Mouse (Mus musculus) olfactory bulb, adult 2 months (tissue): Measurements from ENCODE around the gene Zbtb8b. TPM values are rescaled to one million over a fixed set of nuclear protein-coding genes. Genes with fewer than 3 reads are reported as not detected.
A peak's percentile ranks its signal among the peaks of the same experiment; 100 is the strongest.
"Not testable (repeated sequence)": the region's sequence is repeated elsewhere in the genome, so short reads cannot be mapped to it uniquely, and the experiment has no call there.

Experiments used
- H3K27ac ChIP-seq: fragments of 200-500 bp; 2 replicates; pipeline ENCODE4 v1.5.1; 2012; ENCODE audit warnings: low read depth, low read length; ENCODE audit not compliant: insufficient read depth
- H3K4me1 ChIP-seq: fragments of 200-500 bp; 2 replicates; pipeline ENCODE4 v1.6.1; 2012; ENCODE audit warnings: low read length; ENCODE audit not compliant: control insufficient read depth, insufficient read depth
- H3K4me3 ChIP-seq: fragments of 200-500 bp; 2 replicates; pipeline ENCODE4 v1.5.1; 2012; ENCODE audit warnings: mild to moderate bottlenecking, low read depth, low read length, moderate library complexity; ENCODE audit not compliant: insufficient read depth
- CTCF ChIP-seq: fragments of 200-500 bp; IDR thresholded peaks from 2 replicates; pipeline ENCODE4 v1.5.1; 2012; ENCODE audit warnings: low read depth, mild to moderate bottlenecking, low read length, moderate library complexity; ENCODE audit not compliant: insufficient read depth
- POLR2A ChIP-seq: fragments of 200-500 bp; IDR thresholded peaks from 2 replicates; pipeline ENCODE4 v1.6.1; 2012; ENCODE audit warnings: mild to moderate bottlenecking, low read depth, low read length, moderate library complexity; ENCODE audit not compliant: insufficient read depth
- WGBS: fragments of 180-500 bp; shearing (Covaris S2); methylation state at CpG from one replicate; pipeline ENCODE4 v1.1.7; 2018; 5-methylcytosine and 5-hydroxymethylcytosine counted together
- polyA plus RNA-seq: library from polyadenylated mRNA; stranded (reverse); fragments of >200 nt; gene quantifications from 2 replicates; pipeline ENCODE4 v1.2.4, GENCODE M21; 2012; ENCODE audit warnings: low replicate concordance; ENCODE audit not compliant: missing spikeins, insufficient read depth, insufficient read length

The Zbtb8b gene
- polyA plus RNA-seq, 1 experiment: not detected

DNA sequence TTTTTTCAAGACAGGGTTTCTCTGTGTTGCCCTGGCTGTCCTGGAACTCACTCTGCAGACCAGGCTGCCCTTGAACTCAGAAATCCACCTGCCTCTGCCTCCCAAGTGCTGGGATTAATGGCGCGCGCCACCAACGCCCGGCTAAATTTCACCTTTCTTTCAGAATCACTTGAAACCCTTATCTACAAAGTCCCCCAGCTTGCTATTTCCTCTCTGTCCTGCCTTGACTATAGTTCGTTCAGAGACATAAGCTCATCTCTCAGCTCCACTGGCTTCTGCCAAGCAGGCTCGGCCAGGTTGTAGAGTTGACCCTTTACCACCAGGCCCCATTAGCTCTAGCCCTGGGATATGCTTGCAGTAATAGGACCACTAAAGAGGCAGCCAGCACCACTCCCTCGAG, 6.7 kb upstream of the Zbtb8b start:
- Histone ChIP-seq H3K4me1 (no peaks in the 10 kb centered on the region), H3K27ac (no peak overlapping the region), H3K4me3 (no peak overlapping the region)
- TF ChIP-seq POLR2A (no peak), CTCF (no peak)
- 84% methylated on average over 8 of the region's 8 CpGs for WGBS

DNA sequence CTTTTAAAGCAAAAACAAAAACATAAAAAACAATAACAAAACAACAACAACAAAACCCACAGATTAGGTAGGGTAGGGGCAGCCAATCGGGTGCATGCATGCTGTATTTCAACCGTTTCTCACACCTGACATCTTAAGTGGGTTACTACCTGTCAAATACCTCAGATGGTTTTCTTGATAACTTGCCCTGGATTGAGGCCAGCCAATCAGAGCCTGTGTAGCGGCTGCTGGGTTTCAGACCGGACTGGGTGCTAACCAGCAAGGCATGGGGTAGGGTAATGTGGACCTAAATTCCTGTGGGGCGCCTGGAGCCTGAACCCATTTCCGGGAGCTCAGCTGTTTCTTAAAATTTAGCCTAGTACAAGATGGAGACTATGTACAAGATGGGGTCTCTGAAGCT, 492 bp upstream of the Zbtb8b start:
- Histone ChIP-seq H3K4me1 (peaks cover 8% of the 10 kb centered on the region), H3K4me3 (no peak overlapping the region), H3K27ac (no peak overlapping the region)
- TF ChIP-seq CTCF (no peak), POLR2A (no peak)
- 38% methylated on average over 6 of the region's 6 CpGs for WGBS

DNA sequence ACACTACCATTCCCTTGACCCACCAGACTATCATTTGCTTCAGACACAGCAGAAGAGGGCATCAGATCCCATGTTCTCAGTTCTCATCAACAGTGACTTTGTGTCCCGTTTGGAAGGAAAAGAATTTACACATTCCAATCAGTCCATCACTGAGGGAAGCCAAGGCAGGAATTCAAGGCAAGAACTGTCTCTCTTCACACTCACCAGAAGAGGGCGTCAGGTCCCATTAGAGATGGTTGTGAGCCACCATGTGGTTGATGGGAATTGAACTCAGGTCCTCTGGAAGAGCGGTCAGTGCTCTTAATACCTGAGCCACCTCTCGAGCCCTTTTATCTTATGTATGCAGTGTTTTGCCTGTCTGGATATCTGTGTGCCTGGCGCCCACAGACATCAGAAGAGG, 22.3 kb downstream of the Zbtb8b start:
- TF ChIP-seq POLR2A (no peak), CTCF (no peak)
- no peaks in the 10 kb centered on the region for H3K4me1 ChIP-seq
- H3K4me3 ChIP-seq: no peak overlapping the region
- no peak overlapping the region for H3K27ac ChIP-seq
- WGBS: 80% methylated on average over 5 of the region's 5 CpGs

DNA sequence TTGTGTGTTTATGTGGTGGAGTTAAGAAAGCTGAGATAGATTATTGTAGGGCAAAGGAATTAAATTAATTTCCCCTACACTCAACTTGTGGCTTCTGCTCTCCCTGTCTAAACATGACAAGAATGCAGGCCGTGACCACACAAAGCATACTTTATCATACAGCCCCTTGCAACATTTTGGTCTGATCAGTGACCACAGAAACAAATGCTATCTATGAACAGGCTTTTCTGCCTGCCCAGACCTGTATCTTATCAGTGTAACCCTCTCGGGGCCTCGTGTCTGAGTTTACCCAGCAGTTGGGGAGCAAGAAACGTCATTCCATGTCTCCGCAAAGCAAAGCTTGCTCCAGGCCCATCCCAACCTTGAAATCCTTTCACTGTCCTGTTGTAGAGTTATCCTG, 24.2 kb downstream of the Zbtb8b start:
- H3K4me3 ChIP-seq: no peak overlapping the region
- no peaks in the 10 kb centered on the region for H3K4me1 ChIP-seq
- TF ChIP-seq CTCF (no peak), POLR2A (no peak)
- H3K27ac ChIP-seq: no peak overlapping the region
- WGBS: 87% methylated on average over 5 of the region's 5 CpGs

DNA sequence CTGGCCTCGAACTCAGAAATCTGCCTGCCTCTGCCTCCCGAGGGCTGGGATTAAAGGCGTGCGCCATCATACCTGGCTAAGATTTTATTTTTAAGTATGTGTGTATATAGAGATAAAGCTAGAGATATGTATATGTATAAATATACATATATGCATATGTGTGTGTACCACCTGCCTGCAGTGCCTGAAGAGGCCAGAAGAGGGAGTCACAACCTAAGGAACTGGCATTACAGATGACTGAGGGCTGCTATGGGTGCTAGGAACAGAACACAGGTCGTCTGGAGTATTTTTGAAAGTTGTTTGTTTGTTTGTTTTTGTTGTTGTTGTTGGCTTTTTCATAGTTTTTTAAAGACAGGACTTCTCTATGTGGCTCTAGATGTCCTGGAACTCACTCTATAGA, 24.8 kb downstream of the Zbtb8b start:
- TF ChIP-seq CTCF (no peak), POLR2A (no peak)
- Histone ChIP-seq H3K4me1 (no peaks in the 10 kb centered on the region), H3K27ac (no peak overlapping the region), H3K4me3 (no peak overlapping the region)
- 97% methylated on average over 5 of the region's 5 CpGs for whole genome bisulfite sequencing

DNA sequence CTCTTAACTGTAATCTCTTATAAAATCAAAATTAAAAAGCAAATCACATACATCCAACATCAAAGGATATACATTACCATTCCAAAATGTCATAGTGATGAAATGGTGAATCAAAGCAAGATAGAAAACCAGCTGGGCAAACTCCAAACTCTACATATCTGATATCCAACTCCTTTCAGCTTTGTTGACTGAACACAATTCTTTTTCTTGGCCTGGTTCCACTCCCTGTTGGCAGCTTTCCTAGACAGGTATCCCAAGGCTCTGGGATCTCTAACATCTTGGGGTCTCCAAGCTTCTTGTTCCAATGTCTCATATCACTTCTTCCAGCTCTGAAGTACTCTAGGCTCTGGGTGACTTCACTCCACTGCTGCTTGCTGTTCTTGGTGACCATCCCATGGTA, 29.7 kb downstream of the Zbtb8b start:
- Histone ChIP-seq H3K27ac (no peak overlapping the region), H3K4me1 (peaks cover 2% of the 10 kb centered on the region; the same call in 1 of the 2 replicates), H3K4me3 (no peak overlapping the region)
- TF ChIP-seq POLR2A (no peak), CTCF (no peak)

DNA sequence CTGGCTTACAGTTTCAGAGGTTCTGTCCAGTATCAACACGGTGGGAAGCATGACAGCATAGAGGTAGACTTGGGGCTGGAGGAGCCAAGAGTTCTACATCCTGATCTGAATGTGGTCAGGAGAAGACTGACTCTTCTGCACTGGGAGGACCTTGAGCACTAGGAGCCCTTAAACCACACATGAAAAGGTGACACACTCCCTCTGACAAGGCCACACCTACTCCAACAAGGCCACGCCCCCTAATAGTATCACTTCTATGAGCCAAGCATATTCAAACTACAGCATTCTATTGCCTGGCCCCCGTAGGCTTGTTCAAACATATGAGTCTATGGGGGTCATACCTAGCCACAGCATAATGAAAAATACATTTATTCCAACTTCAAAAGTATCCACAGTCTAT, 30.1 kb downstream of the Zbtb8b start:
- H3K4me3 ChIP-seq, H3K4me1 ChIP-seq, H3K27ac ChIP-seq: not testable (repeated sequence)
- 86% methylated on average over 3 of the region's 3 CpGs for WGBS

DNA sequence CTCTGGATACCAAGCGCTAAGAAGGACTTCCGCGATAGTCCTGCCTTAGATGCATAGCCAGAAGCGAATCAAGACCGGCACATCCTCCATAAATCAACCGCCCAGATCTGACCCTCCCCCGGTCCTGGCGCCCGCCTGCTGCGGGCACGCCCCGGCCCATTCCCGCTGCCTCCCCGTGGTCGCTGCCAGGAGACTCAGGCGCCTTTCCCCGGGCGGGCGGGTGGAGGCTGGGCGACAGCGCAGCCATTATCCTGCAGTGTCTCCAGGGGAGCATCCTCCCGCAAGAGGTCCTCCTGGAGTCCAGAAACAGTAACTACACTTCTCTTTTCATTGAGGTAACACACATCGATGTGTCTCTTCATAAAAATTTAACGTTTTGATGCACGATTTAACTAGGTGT, 34.2 kb downstream of the Zbtb8b start:
- Histone ChIP-seq H3K4me3 (peak overlapping the region; percentile 63), H3K27ac (no peak overlapping the region), H3K4me1 (peaks cover 2% of the 10 kb centered on the region; the same call in 1 of the 2 replicates)
- TF ChIP-seq CTCF: no peak
- no peak for TF ChIP-seq POLR2A
- 3% methylated on average over 25 of the region's 25 CpGs for WGBS

DNA sequence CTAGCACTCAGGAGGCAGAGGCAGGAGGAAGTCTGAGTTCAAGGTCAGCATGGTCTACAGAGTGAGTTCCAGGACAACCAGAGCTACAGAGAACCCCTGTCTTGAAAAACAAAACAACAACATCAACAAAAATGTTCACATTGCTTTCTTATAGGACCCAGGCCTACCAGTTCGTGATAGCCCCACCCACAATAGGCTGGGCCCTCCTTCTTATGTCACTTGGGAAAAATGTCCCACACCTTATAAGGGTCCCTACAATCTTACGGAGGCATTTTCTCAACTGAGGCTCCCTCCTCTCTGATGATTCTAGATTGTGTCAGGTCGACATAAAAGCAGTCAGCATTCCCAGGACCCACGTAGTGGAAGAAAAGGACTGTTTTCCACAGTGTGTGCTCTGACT, 40.8 kb downstream of the Zbtb8b start:
- H3K4me3 ChIP-seq: no peak overlapping the region
- WGBS: 87% methylated on average over 4 of the region's 4 CpGs
- no peak for TF ChIP-seq POLR2A
- H3K4me1 ChIP-seq: no peaks in the 10 kb centered on the region
- H3K27ac ChIP-seq: no peak overlapping the region

DNA sequence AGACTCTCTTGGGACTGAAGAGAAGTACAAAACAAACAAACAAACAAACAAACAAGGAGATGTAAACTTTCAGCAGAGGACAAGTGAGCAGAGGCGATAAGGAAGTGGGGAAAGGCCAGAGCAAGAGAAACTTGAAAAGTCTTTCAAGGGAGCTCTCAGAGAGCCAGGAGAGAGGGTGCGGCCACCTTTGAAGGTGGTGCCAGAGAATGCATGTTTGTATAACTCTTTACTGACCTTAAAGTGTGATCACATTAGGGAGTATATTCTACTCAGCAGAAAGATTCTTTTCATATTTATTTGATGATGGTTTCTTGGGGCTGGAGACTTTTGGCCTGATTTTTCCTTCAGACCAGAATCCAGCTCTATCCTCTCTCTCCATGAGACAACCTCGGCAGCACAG, 43.7 kb downstream of the Zbtb8b start:
- Histone ChIP-seq H3K4me1 (no peaks in the 10 kb centered on the region), H3K4me3 (no peak overlapping the region), H3K27ac (no peak overlapping the region)
- 80% methylated on average over 3 of the region's 3 CpGs for WGBS
- TF ChIP-seq POLR2A (no peak), CTCF (no peak)
